In genomic region chr12:105427039-105427757, GRCm38 (mm10) we compare ENCODE assay signal across 8 mouse cellular contexts. TPM values are rescaled to one million over a fixed set of nuclear protein-coding genes. Genes with fewer than 3 reads are reported as not detected.
DNase-seq lines count a peak whose midpoint lies in the region; ATAC-seq lines count a peak whose summit lies in the region.

No protein-coding gene starts in this region.

- no peaks in the 10 kb centered on the region for H3K4me1 ChIP-seq in liver, embryonic 12.5 days
- peaks cover 4% of the 10 kb centered on the region; the same call in 1 of the 2 replicates for H3K4me1 ChIP-seq in embryonic facial prominence, embryonic 10.5 days
- no peaks in the 10 kb centered on the region for H3K4me1 ChIP-seq in intestine, embryonic 16.5 days (ENCODE audit: control insufficient read depth, insufficient read depth, low read length)

- no peak overlapping the region for H3K4me2 ChIP-seq in liver, embryonic 12.5 days
- H3K4me2 ChIP-seq in intestine, embryonic 16.5 days (ENCODE audit: low read depth, low read length): peak overlapping the region; percentile 30; the same call in 1 of the 2 replicates

- WGBS in liver, embryonic 12.5 days (ENCODE audit: insufficient replicate concordance): 21% methylated on average over 10 of the region's 10 CpGs
- 39% methylated on average over 10 of the region's 10 CpGs for WGBS in embryonic facial prominence, embryonic 10.5 days
- 25% methylated on average over 10 of the region's 10 CpGs for WGBS in intestine, embryonic 16.5 days

- no peaks in the 10 kb centered on the region for H3K27me3 ChIP-seq in liver, embryonic 12.5 days (replicated peaks)
- no peaks in the 10 kb centered on the region for H3K27me3 ChIP-seq in embryonic facial prominence, embryonic 10.5 days (replicated peaks; ENCODE audit: low read depth, poor library complexity, severe bottlenecking)
- no peaks in the 10 kb centered on the region for H3K27me3 ChIP-seq in intestine, embryonic 16.5 days (replicated peaks; ENCODE audit: control insufficient read depth, insufficient read depth, low read length)

- DNase-seq in liver: peak; percentile 62
- peak; percentile 78 for DNase-seq in embryonic facial prominence, embryonic 10.5 days (ENCODE audit: low spot score)
- peak; percentile 80 to 88 for DNase-seq in left cerebral cortex, postnatal 10 days (ENCODE audit: extremely low spot score in 1 of 2, low spot score in 2 of 2)
- peak; percentile 74 for DNase-seq in mesoderm, embryonic 11.5 days (ENCODE audit: low read depth, low spot score)
- peak; percentile 32 for DNase-seq in skeletal muscle tissue, adult 2 months (ENCODE audit: low read depth, low spot score)

- no peak overlapping the region for H3K9ac ChIP-seq in liver, embryonic 12.5 days
- no peak overlapping the region for H3K9ac ChIP-seq in intestine, embryonic 16.5 days (ENCODE audit: low read depth, low read length)

- intact Hi-C loops in left cerebral cortex, postnatal 10 days (cut with DNase I): loop anchor here (1.0 to 5.0 kb wide), 2 partner anchors 376 to 475 kb away; no protein-coding TSS in a partner anchor

- ATAC-seq in liver, embryonic 12.5 days: no peak
- peak; percentile 98 for ATAC-seq in granulocyte monocyte progenitor cell, adult 5-6 weeks (replicated peaks; ENCODE audit: poor library complexity, severe bottlenecking)
- peak; percentile 76 for ATAC-seq in intestine, embryonic 16.5 days

- no peaks in the 10 kb centered on the region for H3K36me3 ChIP-seq in liver, embryonic 12.5 days
- no peaks in the 10 kb centered on the region for H3K36me3 ChIP-seq in embryonic facial prominence, embryonic 10.5 days (replicated peaks)
- H3K36me3 ChIP-seq in intestine, embryonic 16.5 days (ENCODE audit: control insufficient read depth, insufficient read depth, low read length): no peaks in the 10 kb centered on the region

- H3K9me3 ChIP-seq in liver, embryonic 12.5 days (replicated peaks): no peaks in the 10 kb centered on the region
- no peaks in the 10 kb centered on the region for H3K9me3 ChIP-seq in embryonic facial prominence, embryonic 10.5 days
- H3K9me3 ChIP-seq in intestine, embryonic 16.5 days (ENCODE audit: control insufficient read depth, low read length): no peaks in the 10 kb centered on the region

- H3K4me3 ChIP-seq in liver, embryonic 12.5 days: no peak overlapping the region
- H3K4me3 ChIP-seq in embryonic facial prominence, embryonic 10.5 days: no peak overlapping the region
- no peak overlapping the region for H3K4me3 ChIP-seq in intestine, embryonic 16.5 days (ENCODE audit: low read length)

- H3K27ac ChIP-seq in liver, embryonic 12.5 days: no peak overlapping the region
- H3K27ac ChIP-seq in embryonic facial prominence, embryonic 10.5 days (replicated peaks): no peak overlapping the region
- no peak overlapping the region for H3K27ac ChIP-seq in intestine, embryonic 16.5 days (ENCODE audit: low read length)

RNA-seq across cellular contexts. Expression of gene D430019H16Rik, which starts 26.5 kb away (rescaled TPM):
- 0.13 and 0.19 TPM in 2 replicates for polyA plus RNA-seq in liver, embryonic 12.5 days (2016; fragmentation: Nextera tagmentation; extraction: Ambion mirVana)
- polyA plus RNA-seq in embryonic facial prominence, embryonic 10.5 days (2016; fragmentation: Nextera tagmentation; extraction: Ambion mirVana): 2.3 and 2.7 TPM in 2 replicates
- total RNA-seq in granulocyte monocyte progenitor cell, adult 5-6 weeks (2014; fragmentation: Nextera tagmentation): not detected in 2 replicates
- total RNA-seq in granulocyte monocyte progenitor cell, adult 5-6 weeks (2017): not detected in 2 replicates
- 0.62 and 0.84 TPM in 2 replicates for polyA plus RNA-seq in intestine, embryonic 16.5 days (2015; fragmentation: Nextera tagmentation; extraction: Ambion mirVana)
- 100 to 1,000 TPM; 156 to 157 TPM for total RNA-seq in left cerebral cortex, postnatal 10 days (2021)

Comparison
In these comparisons a context has a peak if more than half of its experiments do, and no peak if none do; other contexts are left out.
1. DNase-seq: peak in every context shown above with its lines; median percentile 84 in left cerebral cortex, postnatal 10 days; 78 in embryonic facial prominence, embryonic 10.5 days; 74 in mesoderm, embryonic 11.5 days; 62 in liver; 32 in skeletal muscle tissue, adult 2 months.